Mouse (Mus musculus) kidney, adult 2 months (tissue): Measurements from ENCODE around the gene Mgarp.

Source experiments
- CTCF ChIP-seq: fragments of 200-500 bp; conservative IDR thresholded peaks from 2 replicates; pipeline ENCODE4 v1.5.1; 2011; ENCODE audit warnings: low read depth, mild to moderate bottlenecking, control low read depth, low read length, moderate library complexity, mixed read lengths; ENCODE audit not compliant: insufficient read depth, insufficient read length
- POLR2A ChIP-seq: fragments of 200-500 bp; IDR thresholded peaks from one replicate; pipeline ENCODE4 v1.6.1; 2011; ENCODE audit warnings: low read depth, low read length, control low read depth

- TF ChIP-seq CTCF (no peak), POLR2A (no peak)
Observed at GRCm38 (mm10) chr3:51407870-51408560, 11.5 kb upstream of the Mgarp start.
